Comparison of ENCODE assay signal across 16 mouse cellular contexts in the genomic region with DNA sequence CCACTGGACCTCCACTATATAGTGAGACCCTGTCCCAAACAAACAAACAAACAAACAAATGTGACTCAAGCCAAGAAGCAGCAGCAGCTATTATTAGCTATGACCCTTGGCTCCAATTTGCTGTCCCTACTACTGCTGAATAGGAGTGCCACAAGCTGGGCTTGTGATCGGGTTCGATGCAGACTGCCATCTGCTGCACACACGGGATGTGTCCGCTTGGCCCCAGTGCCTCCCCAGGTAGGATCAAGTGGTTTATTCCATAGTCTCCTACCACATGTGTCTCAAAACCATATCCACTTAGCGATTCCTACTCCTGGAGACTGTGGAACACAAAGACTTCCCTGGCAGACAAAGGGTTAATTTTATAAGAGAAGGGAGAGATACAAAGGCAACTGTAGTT. TPM values are rescaled to one million over a fixed set of nuclear protein-coding genes. Genes with fewer than 3 reads are reported as not detected.
DNase-seq lines count a peak whose midpoint lies in the region; ATAC-seq and TF ChIP-seq lines count a peak whose summit lies in the region.
"Had no signal": no experiment of that assay in that cellular context is flagged by ENCODE, and none has a peak within 500 bp of the region (broad histone marks: within the 10 kb centered on the region; RNA-seq: fewer than 3 reads in every experiment).

No protein-coding gene starts in this region.

- H3K27me3 ChIP-seq in embryonic facial prominence, embryonic 13.5 days = no peaks in the 10 kb centered on the region
- peaks cover 4% of the 10 kb centered on the region; the same call in 1 of the 2 replicates for H3K27me3 ChIP-seq in embryonic facial prominence, embryonic 10.5 days (replicated peaks; ENCODE audit: low read depth, poor library complexity, severe bottlenecking)
- no peaks in the 10 kb centered on the region for H3K27me3 ChIP-seq in hindbrain, postnatal 0 days (ENCODE audit: insufficient read depth, low read length)
- H3K27me3 ChIP-seq in hindbrain, embryonic 12.5 days = no peaks in the 10 kb centered on the region; the same call in 1 of the 2 replicates
- H3K27me3 ChIP-seq in intestine, embryonic 16.5 days (replicated peaks; ENCODE audit: control insufficient read depth, insufficient read depth, low read length) = no peaks in the 10 kb centered on the region

- peak; percentile 11; the same call in 1 of the 2 replicates for TF ChIP-seq CTCF in hindbrain, postnatal 0 days (IDR thresholded peaks at IDR 0.05; ENCODE audit: low read depth)

- no peak for DNase-seq in embryonic facial prominence, embryonic 10.5 days (ENCODE audit: low spot score)
- no peak for DNase-seq in hindbrain, postnatal 0 days (ENCODE audit: low spot score)
- peak; percentile 56 for DNase-seq in cerebellum, adult 11 months
- DNase-seq in urinary bladder, postnatal 14 days (ENCODE audit: low spot score) = no peak
- no peak for DNase-seq in spleen, adult 18-20 months
- DNase-seq: adrenal gland, postnatal 36 days; gastrocnemius, postnatal 14 days; kidney, adult 8-10 months; right cerebral cortex, postnatal 4 days had no signal

- 74% methylated on average over 5 of the region's 5 CpGs for WGBS in embryonic facial prominence, embryonic 13.5 days
- 83% methylated on average over 5 of the region's 5 CpGs for WGBS in embryonic facial prominence, embryonic 10.5 days
- 59% methylated on average over 5 of the region's 5 CpGs for WGBS in hindbrain, postnatal 0 days
- WGBS in hindbrain, embryonic 12.5 days = 70% methylated on average over 5 of the region's 5 CpGs
- WGBS in intestine, embryonic 16.5 days = 77% methylated on average over 5 of the region's 5 CpGs

- H3K36me3 ChIP-seq in embryonic facial prominence, embryonic 13.5 days = no peaks in the 10 kb centered on the region
- H3K36me3 ChIP-seq in embryonic facial prominence, embryonic 10.5 days (replicated peaks) = no peaks in the 10 kb centered on the region
- no peaks in the 10 kb centered on the region for H3K36me3 ChIP-seq in hindbrain, postnatal 0 days (ENCODE audit: insufficient read depth, low read length)
- H3K36me3 ChIP-seq in hindbrain, embryonic 12.5 days = no peaks in the 10 kb centered on the region
- H3K36me3 ChIP-seq in intestine, embryonic 16.5 days (ENCODE audit: control insufficient read depth, insufficient read depth, low read length) = no peaks in the 10 kb centered on the region

- no peaks in the 10 kb centered on the region for H3K9me3 ChIP-seq in embryonic facial prominence, embryonic 13.5 days
- no peaks in the 10 kb centered on the region for H3K9me3 ChIP-seq in embryonic facial prominence, embryonic 10.5 days
- no peaks in the 10 kb centered on the region for H3K9me3 ChIP-seq in hindbrain, postnatal 0 days (ENCODE audit: low read length)
- no peaks in the 10 kb centered on the region for H3K9me3 ChIP-seq in hindbrain, embryonic 12.5 days (replicated peaks)
- H3K9me3 ChIP-seq in intestine, embryonic 16.5 days (ENCODE audit: control insufficient read depth, low read length) = no peaks in the 10 kb centered on the region

- no peak overlapping the region for H3K27ac ChIP-seq in embryonic facial prominence, embryonic 13.5 days
- no peak overlapping the region for H3K27ac ChIP-seq in embryonic facial prominence, embryonic 10.5 days (replicated peaks)
- no peak overlapping the region for H3K27ac ChIP-seq in hindbrain, postnatal 0 days
- H3K27ac ChIP-seq in hindbrain, embryonic 12.5 days = no peak overlapping the region
- no peak overlapping the region for H3K27ac ChIP-seq in intestine, embryonic 16.5 days (ENCODE audit: low read length)

- no peak overlapping the region for H3K9ac ChIP-seq in embryonic facial prominence, embryonic 13.5 days
- H3K9ac ChIP-seq in hindbrain, postnatal 0 days (replicated peaks; ENCODE audit: low read length) = no peak overlapping the region
- no peak overlapping the region for H3K9ac ChIP-seq in hindbrain, embryonic 12.5 days
- no peak overlapping the region for H3K9ac ChIP-seq in intestine, embryonic 16.5 days (ENCODE audit: low read depth, low read length)

- ATAC-seq in embryonic facial prominence, embryonic 13.5 days (ENCODE audit: insufficient number of reproducible peaks, insufficient read depth, low FRiP score, low TSS enrichment, low read depth) = no peak
- ATAC-seq in hindbrain, postnatal 0 days = no peak
- no peak for ATAC-seq in hindbrain, embryonic 12.5 days (ENCODE audit: low FRiP score)
- no peak for ATAC-seq in intestine, embryonic 16.5 days

- H3K4me3 ChIP-seq in embryonic facial prominence, embryonic 13.5 days = no peak overlapping the region
- no peak overlapping the region for H3K4me3 ChIP-seq in embryonic facial prominence, embryonic 10.5 days
- H3K4me3 ChIP-seq in hindbrain, postnatal 0 days (ENCODE audit: low read length) = 0 out of 2 replicates have a peak overlapping the region, but pooled peaks have one; percentile 2
- no peak overlapping the region for H3K4me3 ChIP-seq in hindbrain, embryonic 12.5 days
- H3K4me3 ChIP-seq in intestine, embryonic 16.5 days (ENCODE audit: low read length) = no peak overlapping the region

- 0 out of 2 replicates have a peak overlapping the region, but pooled peaks have one; percentile 85 for H3K4me2 ChIP-seq in embryonic facial prominence, embryonic 13.5 days
- H3K4me2 ChIP-seq in hindbrain, postnatal 0 days (ENCODE audit: low read depth, low read length) = peak overlapping the region; percentile 74
- no peak overlapping the region for H3K4me2 ChIP-seq in hindbrain, embryonic 12.5 days (replicated peaks)
- peak overlapping the region; percentile 4; the same call in 1 of the 2 replicates for H3K4me2 ChIP-seq in intestine, embryonic 16.5 days (ENCODE audit: low read depth, low read length)

- H3K4me1 ChIP-seq in embryonic facial prominence, embryonic 13.5 days = peaks cover 23% of the 10 kb centered on the region
- peaks cover 20% of the 10 kb centered on the region for H3K4me1 ChIP-seq in embryonic facial prominence, embryonic 10.5 days
- H3K4me1 ChIP-seq in hindbrain, postnatal 0 days (ENCODE audit: insufficient read depth, low read length) = no peaks in the 10 kb centered on the region
- peaks cover 10% of the 10 kb centered on the region for H3K4me1 ChIP-seq in hindbrain, embryonic 12.5 days
- H3K4me1 ChIP-seq in intestine, embryonic 16.5 days (ENCODE audit: control insufficient read depth, insufficient read depth, low read length) = peaks cover 19% of the 10 kb centered on the region; the same call in 1 of the 2 replicates

RNA-seq across cellular contexts. Expression of gene Gm10322, which starts 1.7 kb away (rescaled TPM):
- not detected in 2 replicates for polyA plus RNA-seq in embryonic facial prominence, embryonic 13.5 days (2015; fragmentation: Nextera tagmentation; extraction: Ambion mirVana)
- not detected in 2 replicates for polyA plus RNA-seq in embryonic facial prominence, embryonic 10.5 days (2016; fragmentation: Nextera tagmentation; extraction: Ambion mirVana)
- not detected in 2 replicates for total RNA-seq in hindbrain, postnatal 0 days (2014; rRNA removed)
- polyA plus RNA-seq in hindbrain, postnatal 0 days (2015; fragmentation: Nextera tagmentation; extraction: Ambion mirVana) = not detected in 2 replicates
- polyA plus RNA-seq in hindbrain, embryonic 12.5 days (2016; fragmentation: Nextera tagmentation; extraction: Ambion mirVana) = not detected in 2 replicates
- not detected in 2 replicates for polyA plus RNA-seq in intestine, embryonic 16.5 days (2015; fragmentation: Nextera tagmentation; extraction: Ambion mirVana)
- total RNA-seq: adrenal gland, postnatal 36 days; gastrocnemius, postnatal 14 days; heart, postnatal 25 days; layer of hippocampus, postnatal 10 days; liver, adult 2 months had no signal
- polyA plus RNA-seq: cortical plate, adult 2 months; liver, adult 2 months had no signal

RNA-seq across cellular contexts. Expression of gene Mcu, which starts 2.4 kb away (rescaled TPM):
- polyA plus RNA-seq in embryonic facial prominence, embryonic 13.5 days (2015; fragmentation: Nextera tagmentation; extraction: Ambion mirVana) = 30.1 and 31.3 TPM in 2 replicates
- polyA plus RNA-seq in embryonic facial prominence, embryonic 10.5 days (2016; fragmentation: Nextera tagmentation; extraction: Ambion mirVana) = 17.4 and 19.4 TPM in 2 replicates
- total RNA-seq in hindbrain, postnatal 0 days (2014; rRNA removed) = 27.5 and 33.4 TPM in 2 replicates
- polyA plus RNA-seq in hindbrain, postnatal 0 days (2015; fragmentation: Nextera tagmentation; extraction: Ambion mirVana) = 44.9 and 47.3 TPM in 2 replicates
- 23.2 and 29.2 TPM in 2 replicates for polyA plus RNA-seq in hindbrain, embryonic 12.5 days (2016; fragmentation: Nextera tagmentation; extraction: Ambion mirVana)
- 75.3 and 77.5 TPM in 2 replicates for polyA plus RNA-seq in intestine, embryonic 16.5 days (2015; fragmentation: Nextera tagmentation; extraction: Ambion mirVana)
